Mouse (Mus musculus) cortical plate, adult 2 months (tissue): Measurements from ENCODE around the gene Pagr1a. TPM values are rescaled to one million over a fixed set of nuclear protein-coding genes. Genes with fewer than 3 reads are reported as not detected.
A peak's percentile ranks its signal among the peaks of the same experiment; 100 is the strongest.

Experiments used
- H3K27ac ChIP-seq: fragments of 200-500 bp; 2 replicates; pipeline ENCODE4 v1.5.1; 2012; ENCODE audit warnings: low read length, control low read depth, inconsistent platforms; ENCODE audit not compliant: insufficient read depth
- H3K4me1 ChIP-seq: fragments of 200-500 bp; 2 replicates; pipeline ENCODE4 v1.6.1; 2011; ENCODE audit warnings: low read length; ENCODE audit not compliant: control insufficient read depth, insufficient read depth
- H3K4me3 ChIP-seq: fragments of 200-500 bp; 2 replicates; pipeline ENCODE4 v1.5.1; 2011; ENCODE audit warnings: mild to moderate bottlenecking, low read length, control low read depth; ENCODE audit not compliant: insufficient read depth
- CTCF ChIP-seq: fragments of 200-500 bp; IDR thresholded peaks from 2 replicates; pipeline ENCODE4 v1.5.1; 2011; ENCODE audit warnings: mild to moderate bottlenecking, control low read depth, low read length; ENCODE audit not compliant: insufficient read depth; ENCODE audit errors: extremely low read depth
- POLR2A ChIP-seq: fragments of 200-500 bp; IDR thresholded peaks from 2 replicates; pipeline ENCODE4 v1.6.1; 2011; ENCODE audit warnings: mild to moderate bottlenecking, low read length, control low read depth; ENCODE audit not compliant: insufficient read depth; ENCODE audit errors: extremely low read depth
- polyA plus RNA-seq: library from polyadenylated mRNA; depleted of rRNA; stranded (reverse); fragments of >200 nt; gene quantifications from 2 replicates; pipeline ENCODE4 v1.2.3, GENCODE M21; 2012

Gene Pagr1a
- polyA plus RNA-seq, 1 experiment = 50.4 TPM

DNA sequence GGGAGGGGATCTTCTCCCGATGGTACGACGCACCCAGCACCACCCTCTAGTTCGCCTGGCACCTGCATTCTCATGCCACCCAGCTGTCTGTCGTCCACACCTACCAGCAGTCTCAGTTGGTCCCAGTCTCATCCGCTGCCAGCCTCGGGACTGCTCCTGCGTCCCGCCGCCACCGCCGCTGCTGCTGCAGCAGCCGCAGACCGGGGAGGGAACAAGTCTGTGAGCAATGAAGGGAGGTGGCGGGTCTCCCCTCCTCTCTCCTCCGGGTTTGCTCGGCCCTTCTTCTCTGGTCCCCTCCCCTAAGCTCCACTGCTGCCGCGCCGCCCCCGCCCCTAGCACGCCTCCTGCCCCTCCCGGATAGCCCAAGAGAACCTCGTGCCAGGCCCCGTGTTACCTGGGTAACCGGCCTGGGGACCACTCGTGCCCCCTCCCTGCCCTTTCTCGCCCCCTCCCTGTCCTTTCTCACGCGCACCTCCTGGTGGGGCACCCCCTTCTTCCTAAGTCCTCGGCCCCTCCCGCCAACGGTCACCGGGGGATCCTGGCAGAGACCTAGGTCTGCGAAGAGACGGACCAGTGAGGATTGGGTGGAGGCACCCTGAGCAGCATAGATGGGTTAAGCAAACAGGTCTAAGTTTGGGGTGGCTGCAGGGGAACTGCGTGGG, 3.9 kb upstream of the Pagr1a start, which contains the start of the genes Gm42742 and Prrt2:
Gm42742 (minus strand) TSS at position 197 of the 662 bp plus-strand sequence.
Prrt2 (minus strand) TSS at position 311 of the 662 bp plus-strand sequence.
- no peak for TF ChIP-seq CTCF
- peak; percentile 75; the same call in 1 of the 2 replicates for TF ChIP-seq POLR2A
- Histone ChIP-seq H3K4me1 (peaks cover 11% of the 10 kb centered on the region), H3K27ac (peak within 1 kb of the TSS; percentile 76), H3K4me3 (peak within 1 kb of the TSS; percentile 85)

DNA sequence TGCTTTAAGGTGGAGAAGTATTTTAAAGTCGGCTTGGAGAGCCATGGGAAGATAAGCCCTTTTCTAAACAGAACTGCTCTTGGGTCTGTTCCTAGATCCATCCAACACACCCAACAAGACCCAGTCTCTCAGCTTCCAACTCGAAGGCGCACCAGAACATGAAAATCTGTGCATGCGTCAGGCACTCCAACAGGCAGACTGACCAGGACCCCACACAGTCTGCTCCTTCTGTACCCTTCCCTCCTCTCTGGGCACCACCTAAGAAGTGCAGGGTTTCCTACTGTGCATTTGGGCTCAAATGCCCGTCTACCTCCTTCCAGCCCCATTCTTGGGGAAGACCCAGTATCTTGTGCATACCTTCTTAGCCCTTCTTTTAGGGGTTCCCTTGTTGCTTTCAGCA, 3.3 kb upstream of the Pagr1a start:
- H3K4me3 ChIP-seq = peak overlapping the region; percentile 85
- H3K4me1 ChIP-seq = peaks cover 11% of the 10 kb centered on the region
- peak overlapping the region; percentile 76 for H3K27ac ChIP-seq
- TF ChIP-seq CTCF = no peak
- TF ChIP-seq POLR2A = no peak

DNA sequence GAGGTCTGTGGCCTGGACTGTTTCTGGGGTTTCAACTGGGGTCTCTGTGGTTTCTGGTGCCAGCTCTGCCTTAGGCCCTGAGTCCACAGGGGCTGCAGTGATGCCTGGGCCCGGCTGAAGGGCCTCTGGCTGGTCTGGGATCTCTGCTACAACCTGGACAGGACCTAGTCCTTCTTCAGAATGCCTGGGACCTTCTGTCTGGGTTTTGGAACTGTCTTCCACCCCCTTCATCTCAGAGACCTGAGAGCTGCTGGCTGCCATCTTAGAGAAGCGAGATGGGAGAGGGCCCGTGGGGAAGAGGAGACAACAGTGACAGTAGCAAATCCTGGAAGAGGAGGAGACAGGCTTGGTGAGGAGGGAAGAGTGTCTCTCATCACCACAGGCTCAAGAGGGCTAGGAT, 2.9 kb upstream of the Pagr1a start:
- TF ChIP-seq POLR2A = peak; percentile 37; the same call in 1 of the 2 replicates
- no peak for TF ChIP-seq CTCF
- H3K4me3 ChIP-seq = peak overlapping the region; percentile 85
- H3K27ac ChIP-seq = peak overlapping the region; percentile 76
- H3K4me1 ChIP-seq = peaks cover 11% of the 10 kb centered on the region

DNA sequence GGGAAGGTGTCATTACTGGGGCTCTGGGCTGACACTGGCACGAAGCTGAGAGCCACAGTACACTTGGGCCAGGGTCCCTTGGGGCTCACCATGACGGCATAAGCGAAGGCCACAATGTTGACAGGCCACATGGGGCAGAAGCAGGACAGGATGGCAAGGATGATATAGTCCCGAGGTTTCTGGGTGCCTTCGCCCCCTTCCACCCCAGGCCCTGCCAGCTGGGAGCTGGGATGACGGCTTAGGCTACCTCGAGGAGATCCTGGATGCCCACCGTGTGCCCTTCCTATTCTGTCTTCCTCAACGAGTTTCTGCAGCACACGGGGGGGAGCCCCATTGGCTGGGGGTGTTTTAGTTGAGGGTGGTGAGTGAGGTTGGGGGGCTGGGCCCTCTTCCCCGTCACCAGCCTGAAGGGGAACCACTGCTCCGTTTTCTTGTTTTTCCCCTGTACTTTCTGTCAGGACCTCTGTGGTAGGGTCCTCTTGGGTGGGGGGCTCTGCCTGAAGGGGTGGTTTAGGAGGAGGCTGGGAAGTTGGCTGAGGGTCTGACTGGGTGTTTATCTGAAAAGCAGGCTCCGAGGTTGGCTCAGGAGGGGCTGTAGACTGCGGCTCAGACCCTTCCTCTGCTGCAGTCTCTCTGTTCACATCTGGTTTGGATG, 2.3 kb upstream of the Pagr1a start:
- Histone ChIP-seq H3K27ac (peak overlapping the region; percentile 24), H3K4me1 (peaks cover 8% of the 10 kb centered on the region), H3K4me3 (peak overlapping the region; percentile 85)
- TF ChIP-seq POLR2A (no peak), CTCF (no peak)

DNA sequence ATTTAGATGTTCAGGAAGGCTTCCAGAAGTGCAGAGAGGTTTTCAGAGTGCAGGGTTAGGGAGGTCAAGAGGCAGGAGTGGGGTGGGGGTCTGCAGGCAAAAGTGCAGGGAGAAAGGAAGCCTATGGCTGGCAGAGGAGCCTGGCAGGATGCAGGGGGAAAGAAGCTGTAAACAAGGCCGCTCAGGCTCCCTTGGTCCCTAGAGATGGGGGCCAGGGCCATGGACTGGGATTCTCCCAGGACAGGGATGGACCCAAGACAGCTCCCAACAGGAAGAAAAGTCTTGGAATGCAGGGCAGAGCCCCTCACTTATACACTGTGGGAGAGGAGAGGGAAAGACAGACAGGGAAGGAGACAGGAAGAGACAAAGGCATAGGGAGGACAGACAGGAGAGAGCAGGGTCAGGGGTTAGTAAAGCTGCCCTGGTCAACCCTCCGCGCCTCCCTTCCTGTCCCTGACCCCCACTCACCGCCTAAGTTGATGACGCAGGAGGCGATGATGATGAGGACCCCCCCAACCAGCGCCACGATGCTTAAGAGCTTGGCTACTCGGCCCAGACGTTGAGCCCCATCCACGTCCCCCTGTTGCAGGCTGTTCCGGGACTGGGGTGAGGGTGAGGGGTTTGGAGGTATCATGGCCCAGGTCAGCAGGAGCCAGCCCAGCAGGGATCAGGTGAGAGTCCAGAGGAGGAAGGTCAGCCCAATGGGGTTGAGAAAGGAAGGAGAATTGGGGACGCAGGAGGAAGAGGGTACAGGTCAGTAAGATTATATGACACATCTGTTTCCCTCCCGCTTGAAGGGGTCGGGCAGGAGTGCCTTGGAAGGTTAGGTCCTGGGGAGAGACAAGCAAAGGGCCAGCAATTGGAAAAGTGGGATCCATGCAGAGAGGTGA, 1.5 kb upstream of the Pagr1a start:
- peaks cover 3% of the 10 kb centered on the region for H3K4me1 ChIP-seq
- peak overlapping the region; percentile 24; the same call in 1 of the 2 replicates for H3K27ac ChIP-seq
- TF ChIP-seq POLR2A = no peak
- H3K4me3 ChIP-seq = peak overlapping the region; percentile 85

DNA sequence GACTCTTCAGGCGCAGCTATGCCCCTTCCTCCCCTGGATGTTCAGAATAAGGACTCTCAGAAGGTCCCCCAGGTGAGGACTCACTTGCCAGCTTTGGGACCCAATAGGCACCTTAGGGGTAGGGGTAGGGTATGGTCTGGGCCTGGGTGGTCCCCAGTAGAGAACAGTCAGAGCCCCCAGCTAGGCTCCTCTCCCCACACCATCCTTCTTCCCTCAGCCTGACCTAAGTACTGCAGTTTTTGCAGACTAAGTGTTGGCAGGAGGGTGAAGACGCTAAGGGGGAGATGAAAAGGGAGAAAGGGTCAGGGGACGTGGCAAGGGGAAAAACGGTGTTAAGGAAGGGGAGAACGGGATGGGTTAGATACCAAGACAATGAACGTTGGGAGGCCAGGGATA, 796 bp upstream of the Pagr1a start:
- Histone ChIP-seq H3K27ac (no peak overlapping the region), H3K4me1 (peaks cover 3% of the 10 kb centered on the region; the same call in 1 of the 2 replicates), H3K4me3 (peak overlapping the region; percentile 85; the same call in 1 of the 2 replicates)
- TF ChIP-seq POLR2A = no peak
- no peak for TF ChIP-seq CTCF

DNA sequence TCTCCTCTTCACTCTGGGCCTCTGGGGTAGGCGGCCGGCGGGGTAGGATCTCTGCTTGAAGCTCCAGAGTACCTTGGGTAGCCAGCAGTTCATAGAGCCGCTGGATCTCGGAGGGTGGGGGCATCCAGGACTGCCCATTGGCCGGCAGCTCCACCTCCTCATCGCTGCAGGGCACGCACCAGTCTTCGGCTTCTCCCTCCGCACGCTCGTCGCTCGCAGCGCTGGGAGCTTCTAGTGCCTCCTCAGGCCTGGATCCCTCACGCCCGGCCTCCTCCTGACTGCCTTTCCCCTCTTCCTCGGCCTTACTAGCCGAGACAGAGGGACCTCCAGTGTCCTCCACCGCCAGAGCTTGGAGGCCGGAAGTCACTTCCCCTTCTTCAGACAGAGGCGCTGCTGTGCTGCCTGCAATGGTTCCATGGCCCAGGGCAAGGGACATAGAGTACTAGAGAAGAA, 640 bp downstream of the Pagr1a start:
- Histone ChIP-seq H3K4me1 (no peaks in the 10 kb centered on the region; the same call in 1 of the 2 replicates), H3K4me3 (peak overlapping the region; percentile 54), H3K27ac (peak overlapping the region; percentile 86)
- peak; percentile 43; the same call in 1 of the 2 replicates for TF ChIP-seq POLR2A
- no peak for TF ChIP-seq CTCF

DNA sequence TGATC, 869 bp downstream of the Pagr1a start, which contains the start of gene Pagr1b:
Pagr1b (minus strand) TSS at position 4 of the 5 bp plus-strand sequence.
- Histone ChIP-seq H3K4me3 (peak within 1 kb of the TSS; percentile 54), H3K27ac (peak within 1 kb of the TSS; percentile 86), H3K4me1 (no peaks in the 10 kb centered on the region)
- TF ChIP-seq CTCF = no peak
- no peak for TF ChIP-seq POLR2A

DNA sequence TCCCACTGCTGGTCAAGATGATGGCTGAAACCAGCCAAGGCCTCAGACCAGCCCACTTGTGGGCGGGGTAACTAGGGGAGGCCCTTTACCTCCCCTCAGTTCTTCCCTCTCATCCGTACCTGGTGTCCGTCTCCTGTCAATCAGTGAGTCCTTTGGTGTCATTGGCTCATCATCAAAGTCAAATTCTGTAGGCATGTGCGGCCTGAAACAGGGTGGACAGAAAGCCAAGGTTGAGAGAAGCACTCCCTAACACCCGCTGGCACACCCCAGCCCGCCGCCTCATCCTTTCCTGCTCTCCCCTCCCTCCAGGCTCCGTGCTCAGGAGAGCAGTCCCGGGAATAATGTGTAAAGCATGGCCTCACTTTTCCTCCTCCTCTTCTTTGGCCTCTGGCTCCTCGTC, 1.1 kb downstream of the Pagr1a start:
- peak overlapping the region; percentile 54 for H3K4me3 ChIP-seq
- H3K4me1 ChIP-seq = no peaks in the 10 kb centered on the region
- H3K27ac ChIP-seq = peak overlapping the region; percentile 86
- TF ChIP-seq CTCF (no peak), POLR2A (no peak)
